Mouse (Mus musculus): ENCODE measurements around the gene Cdk5r2.
A peak's percentile ranks its signal among the peaks of the same experiment; 100 is the strongest.

The Cdk5r2 gene

DNA sequence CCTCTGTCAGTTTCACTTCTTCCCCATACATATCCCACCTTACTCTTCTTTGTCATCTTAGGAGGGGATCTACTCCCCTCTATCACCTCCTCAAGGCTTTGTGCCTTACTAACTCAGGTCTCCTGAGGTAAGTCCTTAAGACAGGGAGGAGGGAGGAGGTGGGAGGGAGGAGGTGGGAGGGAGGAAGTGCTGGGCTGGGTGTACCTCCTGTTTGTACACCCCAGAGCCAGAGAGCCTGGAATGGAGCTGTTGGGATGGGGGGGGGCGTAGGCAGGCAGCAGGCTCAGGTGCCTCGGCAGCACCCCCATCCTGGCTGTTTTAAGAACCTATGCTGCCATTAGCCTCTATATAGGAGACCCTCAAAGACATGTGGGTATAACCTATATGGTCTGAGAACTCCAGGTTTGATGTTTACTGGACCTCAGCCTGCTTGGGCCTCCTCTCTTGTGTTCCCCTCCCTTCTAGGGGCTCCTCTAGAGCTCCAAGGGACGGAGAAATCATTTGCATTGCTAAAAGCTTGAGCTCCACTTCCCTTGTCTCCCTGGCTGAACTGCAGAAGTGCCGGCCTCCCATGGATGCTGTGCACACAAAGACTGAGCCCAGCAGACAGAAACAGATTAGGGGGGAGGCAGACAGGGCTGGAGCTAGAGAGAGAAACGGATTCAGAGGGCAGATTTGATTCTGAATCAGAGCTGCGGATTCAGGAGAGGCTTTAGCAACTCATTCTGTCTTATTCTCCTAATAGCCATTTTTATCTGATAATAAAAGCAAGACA, 3.5 kb upstream of the Cdk5r2 start:
- no peak for DNase-seq (ENCODE audit: low spot score in 2 of 2)

DNA sequence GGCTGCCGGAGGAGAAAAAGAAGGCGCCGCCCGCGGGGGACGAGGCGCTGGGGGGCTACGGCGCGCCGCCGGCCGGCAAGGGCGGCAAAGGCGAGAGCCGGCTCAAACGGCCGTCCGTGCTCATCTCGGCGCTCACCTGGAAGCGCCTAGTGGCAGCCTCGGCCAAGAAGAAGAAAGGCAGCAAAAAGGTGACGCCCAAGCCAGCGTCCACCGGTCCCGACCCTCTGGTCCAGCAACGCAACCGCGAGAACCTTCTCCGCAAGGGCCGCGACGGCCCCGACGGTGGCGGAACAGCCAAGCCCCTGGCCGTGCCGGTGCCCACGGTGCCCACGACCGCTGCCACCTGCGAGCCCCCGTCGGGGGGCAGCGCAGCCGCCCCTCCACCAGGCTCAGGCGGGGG, 422 bp downstream of the Cdk5r2 start:
- no peak for DNase-seq (ENCODE audit: low spot score in 2 of 2)

DNA sequence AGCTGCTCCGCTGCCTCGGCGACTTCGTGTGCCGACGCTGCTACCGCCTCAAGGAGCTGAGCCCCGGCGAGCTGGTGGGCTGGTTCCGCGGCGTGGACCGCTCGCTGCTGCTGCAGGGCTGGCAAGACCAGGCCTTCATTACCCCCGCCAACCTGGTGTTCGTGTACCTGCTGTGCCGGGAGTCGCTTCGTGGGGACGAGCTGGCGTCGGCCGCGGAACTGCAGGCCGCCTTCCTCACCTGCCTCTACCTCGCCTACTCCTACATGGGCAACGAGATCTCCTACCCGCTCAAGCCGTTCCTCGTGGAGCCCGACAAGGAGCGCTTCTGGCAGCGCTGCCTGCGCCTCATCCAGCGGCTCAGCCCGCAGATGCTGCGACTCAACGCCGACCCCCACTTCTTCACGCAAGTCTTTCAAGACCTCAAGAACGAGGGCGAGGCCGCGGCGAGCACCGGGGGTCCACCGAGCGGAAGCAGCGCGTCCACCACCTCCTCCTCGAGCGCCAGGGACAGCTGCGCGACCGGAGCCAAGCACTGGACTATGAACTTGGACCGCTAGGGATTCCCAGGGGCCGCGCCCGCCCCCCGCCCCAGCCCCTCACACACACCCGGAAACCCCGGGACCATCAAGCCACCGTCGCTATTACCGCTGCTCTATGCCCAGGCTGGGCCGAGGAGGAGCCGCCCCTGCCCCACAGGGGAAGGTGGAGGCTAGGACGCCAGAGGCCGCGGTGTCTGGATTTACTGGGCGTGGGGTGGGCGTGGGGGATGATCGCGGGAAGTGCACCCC, 1.1 kb downstream of the Cdk5r2 start:
- no peak for DNase-seq (ENCODE audit: low spot score in 2 of 2)

DNA sequence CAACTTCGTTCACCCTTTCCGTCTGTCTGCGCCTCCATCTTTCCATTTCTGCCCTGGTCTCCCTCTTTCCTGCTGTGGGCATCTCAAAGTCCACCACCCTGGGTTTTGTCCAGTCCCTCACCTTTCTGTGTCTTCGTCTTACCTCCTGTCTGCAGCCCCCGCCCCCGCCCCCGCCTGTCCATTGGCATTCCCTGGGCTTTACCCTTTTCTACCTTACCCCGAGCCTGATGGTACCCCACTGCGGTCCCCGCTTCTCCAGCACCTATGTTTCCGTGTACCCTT, 1.6 kb downstream of the Cdk5r2 start:
- no peak for DNase-seq (ENCODE audit: low spot score in 2 of 2)

DNA sequence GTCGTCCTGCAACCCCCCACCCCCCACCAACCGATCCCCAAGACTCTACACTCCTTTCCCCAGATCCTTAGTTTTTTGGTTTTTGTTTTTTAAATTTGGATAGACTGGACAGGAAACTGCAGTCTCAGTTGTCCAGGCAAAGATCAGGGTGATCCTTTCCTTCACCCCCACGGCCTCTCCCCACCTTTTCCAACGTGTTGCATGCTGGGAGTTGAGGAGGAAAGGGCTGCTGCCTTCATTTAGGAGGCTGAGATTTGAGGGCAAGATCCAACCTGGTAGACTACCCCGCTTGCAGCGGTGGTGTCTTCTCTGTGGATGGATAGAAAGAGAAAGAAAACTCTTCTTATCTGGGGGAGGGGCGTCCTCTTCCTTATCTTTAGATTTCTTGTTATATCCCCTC, 2.1 kb downstream of the Cdk5r2 start:
- no peak for DNase-seq (ENCODE audit: low spot score in 2 of 2)

DNA sequence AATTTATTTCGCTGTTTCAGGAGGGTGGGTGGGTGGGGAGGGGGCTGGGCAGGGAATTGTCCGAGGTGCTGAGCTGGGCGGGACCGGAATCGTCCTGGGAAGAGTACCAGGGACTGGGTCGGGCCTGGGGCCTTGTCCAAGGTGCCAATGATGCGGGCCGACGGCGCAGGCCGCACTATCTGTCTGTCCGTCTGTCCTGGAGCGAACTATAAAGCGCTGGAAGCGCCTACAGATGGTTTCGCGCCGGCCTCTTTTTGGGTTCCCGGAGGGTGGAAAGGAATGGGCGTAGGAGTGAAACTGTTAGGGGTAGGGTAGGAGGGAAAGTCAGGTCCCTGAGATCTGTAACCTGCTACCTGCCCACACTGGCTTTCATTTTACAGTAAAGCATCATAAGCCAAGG, 2.5 kb downstream of the Cdk5r2 start:
- no peak for DNase-seq (ENCODE audit: low spot score in 2 of 2)

DNA sequence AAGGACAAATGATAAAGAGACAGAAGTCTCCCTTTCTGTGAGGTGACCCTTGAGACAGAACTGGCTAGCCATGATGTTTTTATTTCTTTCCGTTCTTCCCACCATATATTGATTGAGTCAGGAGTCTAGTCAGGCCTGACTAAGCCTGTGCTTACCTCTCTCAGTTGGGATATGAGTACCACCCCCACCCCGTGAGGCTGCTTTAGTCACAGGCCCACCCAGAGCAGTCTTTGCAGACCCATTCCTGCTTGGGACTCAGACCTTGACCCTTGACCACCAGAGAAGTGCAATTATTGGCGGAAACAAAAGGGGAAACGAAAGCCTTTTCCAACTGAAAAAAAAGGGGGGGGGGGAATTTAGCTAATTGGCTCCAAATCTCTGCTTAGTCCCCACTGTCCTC, 2.9 kb downstream of the Cdk5r2 start:
- no peak for DNase-seq (ENCODE audit: low spot score in 2 of 2)

DNA sequence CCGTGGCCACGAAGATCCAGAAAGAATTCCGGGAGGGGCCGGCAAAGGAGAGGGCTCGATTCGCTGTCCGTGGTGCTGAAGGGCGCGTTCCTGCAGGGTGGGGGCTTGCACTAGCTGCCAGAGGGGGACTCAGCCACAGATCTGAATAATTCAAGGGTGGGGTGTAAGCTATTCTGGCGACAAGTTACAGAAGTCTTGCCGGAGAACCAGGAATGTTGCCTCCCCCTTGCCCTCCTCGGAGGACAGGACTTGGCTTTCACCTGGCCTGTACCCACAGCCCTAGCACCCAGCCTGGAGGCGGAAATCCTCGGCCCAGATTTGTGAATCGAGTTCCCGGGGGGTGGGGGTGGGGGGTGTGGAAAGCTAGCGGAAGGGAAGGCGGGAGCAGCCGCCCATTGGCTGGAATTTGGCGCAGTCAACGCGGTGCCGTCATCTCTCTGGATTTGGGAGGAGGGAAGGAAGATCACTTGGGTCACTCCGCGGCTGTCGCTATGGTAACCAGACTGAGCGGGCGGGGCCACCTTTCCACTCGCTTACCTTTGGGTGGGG, 3.5 kb downstream of the Cdk5r2 start:
- DNase-seq (ENCODE audit: low spot score in 2 of 2) = peak in 1 of 2 experiments; percentile 13

DNA sequence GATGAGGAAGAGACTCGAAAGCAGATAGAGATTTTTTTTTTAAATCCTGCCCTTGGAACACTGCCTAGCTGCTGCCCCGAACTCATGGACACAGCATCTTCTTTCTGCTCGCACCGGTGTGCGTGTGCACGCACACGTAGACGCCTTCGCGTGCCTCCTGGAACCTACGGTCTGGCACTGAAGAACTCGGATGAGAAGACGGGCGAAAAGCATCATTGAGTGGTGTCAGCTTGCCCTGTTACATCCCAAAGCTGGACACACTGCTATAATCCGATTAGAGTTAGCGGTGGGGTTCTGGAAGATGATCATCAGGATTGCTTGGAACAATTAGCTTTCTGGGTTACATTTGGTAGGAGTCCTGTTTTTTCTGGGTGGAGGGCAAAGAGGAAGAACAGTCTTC, 4.1 kb downstream of the Cdk5r2 start:
- DNase-seq (ENCODE audit: low spot score in 2 of 2) = no peak

DNA sequence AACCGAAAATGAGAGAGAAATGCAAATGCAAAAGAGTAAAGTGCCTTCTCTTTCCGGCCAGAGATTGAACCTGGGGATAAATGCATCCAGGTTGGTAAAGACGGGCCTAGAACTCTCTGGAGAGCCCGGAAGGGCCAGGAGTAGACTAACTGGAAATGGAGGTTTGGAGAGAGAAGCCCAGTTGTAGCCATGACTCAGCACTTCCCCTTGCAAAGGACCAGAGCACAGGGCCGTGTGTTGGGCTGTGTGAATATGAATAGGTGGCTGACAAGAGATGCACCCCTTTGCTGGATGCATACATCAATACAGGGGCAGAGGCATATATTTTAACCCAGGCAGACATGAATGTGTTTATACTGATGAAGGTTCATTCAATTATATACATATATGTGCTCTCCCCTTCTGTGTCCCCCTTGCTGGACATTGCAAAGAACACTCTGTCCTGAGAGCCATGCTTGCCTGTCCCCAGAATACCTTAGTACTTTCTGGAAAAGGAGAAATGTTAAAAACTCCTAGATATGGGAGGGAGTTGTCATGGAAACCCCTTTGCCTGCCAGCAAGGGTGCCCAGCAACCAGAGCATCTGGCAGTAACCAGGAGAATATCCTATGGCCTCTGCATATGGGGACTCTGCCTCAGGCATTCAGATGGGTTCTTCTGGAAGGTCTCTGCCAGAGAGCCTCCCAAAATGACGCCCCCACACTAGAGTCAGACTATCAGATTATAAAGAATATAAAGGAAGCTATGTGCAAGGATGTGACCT, 4.7 kb downstream of the Cdk5r2 start:
- no peak for DNase-seq (ENCODE audit: low spot score in 2 of 2)

DNA sequence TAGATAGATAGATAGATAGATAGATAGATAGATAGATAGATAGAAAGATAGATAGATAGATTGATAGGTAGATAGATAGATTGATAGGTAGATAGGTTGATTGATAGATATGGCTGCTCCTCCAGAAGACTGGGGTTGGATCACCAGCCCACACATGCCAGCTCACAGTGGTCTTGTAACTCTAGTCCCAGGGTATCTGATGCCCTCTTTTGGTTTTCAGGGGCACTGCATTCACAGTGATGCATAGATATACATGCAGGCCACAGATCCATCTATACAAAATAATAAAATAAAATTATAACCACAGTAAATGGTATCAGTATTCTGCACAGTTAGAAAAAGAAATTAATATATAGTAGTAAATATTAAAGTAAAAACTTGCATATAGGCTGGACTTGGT, 7.0 kb downstream of the Cdk5r2 start:
- DNase-seq (ENCODE audit: low spot score in 2 of 2) = no peak

DNA sequence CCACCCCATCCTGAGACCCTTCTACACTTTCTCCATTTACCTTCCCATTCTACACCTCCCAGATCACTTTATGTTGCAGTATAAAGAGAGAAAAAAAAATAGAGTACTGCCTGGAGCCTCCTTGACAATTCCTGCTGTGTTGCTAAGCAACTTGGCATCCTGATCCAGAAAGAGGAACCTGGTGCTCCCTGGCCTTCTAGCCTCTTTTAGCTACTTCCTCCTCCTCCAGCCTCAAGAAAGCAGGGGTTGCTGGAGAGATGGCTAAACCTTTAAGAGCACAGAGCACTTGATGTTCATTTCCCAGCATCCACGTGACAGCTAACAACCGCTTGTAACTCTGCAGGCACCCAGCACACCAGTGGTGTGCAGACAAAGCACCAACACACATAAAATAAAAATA, 17.5 kb downstream of the Cdk5r2 start:
- DNase-seq (ENCODE audit: low spot score in 2 of 2) = no peak

DNA sequence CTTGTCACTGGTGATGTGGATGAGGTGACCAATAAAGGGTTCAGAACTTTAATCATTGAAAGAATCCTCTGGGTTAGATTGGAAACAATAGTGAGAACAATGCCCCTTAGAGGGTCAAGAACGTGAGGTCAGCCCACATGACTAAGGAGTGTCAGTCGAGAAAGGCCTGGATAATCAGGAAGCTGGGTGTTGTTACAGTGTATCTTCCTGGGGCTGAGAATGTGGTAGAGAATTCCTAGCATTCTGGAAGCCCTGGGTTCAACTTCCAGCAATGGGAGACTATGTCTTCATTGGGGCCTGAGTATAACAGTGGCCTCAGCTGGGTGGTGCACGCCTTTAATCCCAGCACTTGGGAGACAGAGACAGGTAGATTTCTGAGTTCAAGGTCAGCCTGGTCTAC, 22.5 kb downstream of the Cdk5r2 start:
- DNase-seq (ENCODE audit: low spot score in 2 of 2) = no peak

DNA sequence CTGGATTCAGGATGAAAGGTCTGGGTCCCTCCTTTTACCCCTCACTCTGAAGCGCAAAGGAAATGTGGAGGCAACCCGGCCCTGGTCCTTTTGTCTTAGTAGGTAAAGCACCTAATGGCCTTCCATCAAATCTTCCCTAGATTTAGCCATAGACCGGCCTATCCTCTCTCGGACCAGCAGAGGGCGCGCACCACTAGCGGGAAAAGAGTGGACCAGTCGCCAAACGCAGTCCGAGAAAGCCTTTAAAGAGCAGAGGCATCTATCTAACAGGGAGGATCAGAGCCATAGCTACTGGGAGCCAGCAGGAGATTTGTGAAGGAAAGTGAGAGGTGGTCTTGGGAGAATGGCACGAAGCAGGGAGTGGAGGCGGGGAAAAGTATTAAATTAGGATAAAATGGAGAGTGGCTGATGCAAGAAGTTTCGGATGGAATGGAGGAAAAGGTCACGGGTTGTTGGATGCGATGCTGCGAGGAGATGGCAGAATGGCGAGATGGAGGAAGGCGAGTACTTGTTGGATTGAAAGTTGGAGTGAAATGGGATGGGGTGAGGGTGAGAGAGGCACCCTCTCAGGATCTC, 26.1 kb downstream of the Cdk5r2 start:
- DNase-seq (ENCODE audit: low spot score in 2 of 2) = peak; percentile 28 to 43

DNA sequence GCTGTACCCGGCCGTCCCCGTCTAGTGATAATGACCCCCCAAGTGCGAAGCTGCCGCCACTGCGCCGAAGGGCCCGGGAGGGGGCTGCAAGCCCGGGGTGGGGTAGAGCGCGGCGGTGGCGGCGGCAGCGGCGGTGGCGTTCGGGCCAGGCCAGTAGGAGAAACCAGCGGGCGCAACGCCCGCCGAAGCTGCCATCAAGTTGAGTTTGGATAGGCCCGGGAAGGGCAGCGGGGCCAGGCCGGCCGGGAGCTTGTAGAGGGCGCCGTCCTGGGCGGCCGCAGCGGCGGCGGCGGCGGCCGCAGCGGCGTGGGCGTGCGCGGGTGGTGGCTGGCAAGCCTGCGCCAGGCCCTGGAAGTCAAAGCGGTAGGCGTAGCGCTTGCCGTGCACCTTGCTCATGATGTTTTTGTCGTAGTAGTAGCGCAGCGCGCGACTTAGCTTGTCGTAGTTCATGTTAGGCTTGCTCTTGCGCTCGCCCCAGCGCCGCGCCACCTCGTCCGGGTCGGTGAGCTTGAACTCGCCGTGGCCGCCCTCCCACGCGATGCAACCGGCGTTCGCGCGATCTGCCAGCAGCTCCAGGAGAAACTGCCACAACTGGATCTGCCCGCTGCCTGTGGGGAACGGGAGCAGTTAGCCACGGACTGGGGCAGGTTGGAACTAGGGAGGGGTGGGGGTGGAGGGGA, 27.5 kb downstream of the Cdk5r2 start:
- DNase-seq (ENCODE audit: low spot score in 2 of 2) = no peak

DNA sequence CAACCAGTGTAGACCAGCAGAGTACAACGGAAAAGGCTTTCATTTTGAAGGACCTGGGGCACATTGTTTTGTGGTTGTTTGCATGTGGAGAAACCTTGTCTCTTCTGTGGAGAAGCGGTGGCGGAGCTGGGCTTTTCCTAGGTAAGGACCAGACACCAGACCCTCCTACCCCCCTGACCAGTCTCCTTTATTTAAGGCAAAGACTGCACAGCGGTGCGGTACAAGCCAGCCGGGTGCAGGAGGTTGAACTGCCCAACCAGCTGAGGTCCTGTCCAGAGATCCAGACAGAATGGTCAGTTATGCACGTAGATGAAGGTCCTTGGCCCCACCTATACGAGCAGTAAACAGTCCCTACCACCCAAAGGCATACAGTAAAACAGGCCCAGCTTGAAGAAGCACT, 28.1 kb downstream of the Cdk5r2 start:
- no peak for DNase-seq (ENCODE audit: low spot score in 2 of 2)

DNA sequence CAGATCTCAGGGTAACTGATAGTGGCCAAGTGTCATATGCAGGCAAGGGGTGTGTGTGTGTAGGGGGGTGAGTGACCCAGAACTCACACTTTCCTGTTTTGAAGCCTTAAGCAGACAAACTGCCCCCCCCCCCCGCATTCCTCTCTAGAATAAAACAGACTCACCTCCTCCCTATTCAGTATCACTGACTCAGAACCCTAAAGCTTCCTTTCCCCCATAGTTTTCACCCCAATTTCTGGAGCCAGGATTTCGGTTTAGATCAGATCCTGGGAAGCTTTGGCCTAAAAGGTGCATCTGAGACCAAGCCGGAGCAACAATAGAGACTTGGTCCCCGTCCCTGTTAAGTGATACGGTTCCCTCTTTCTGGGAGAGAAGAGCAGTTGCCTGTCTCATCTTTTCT, 28.7 kb downstream of the Cdk5r2 start:
- no peak for DNase-seq (ENCODE audit: low spot score in 2 of 2)

DNA sequence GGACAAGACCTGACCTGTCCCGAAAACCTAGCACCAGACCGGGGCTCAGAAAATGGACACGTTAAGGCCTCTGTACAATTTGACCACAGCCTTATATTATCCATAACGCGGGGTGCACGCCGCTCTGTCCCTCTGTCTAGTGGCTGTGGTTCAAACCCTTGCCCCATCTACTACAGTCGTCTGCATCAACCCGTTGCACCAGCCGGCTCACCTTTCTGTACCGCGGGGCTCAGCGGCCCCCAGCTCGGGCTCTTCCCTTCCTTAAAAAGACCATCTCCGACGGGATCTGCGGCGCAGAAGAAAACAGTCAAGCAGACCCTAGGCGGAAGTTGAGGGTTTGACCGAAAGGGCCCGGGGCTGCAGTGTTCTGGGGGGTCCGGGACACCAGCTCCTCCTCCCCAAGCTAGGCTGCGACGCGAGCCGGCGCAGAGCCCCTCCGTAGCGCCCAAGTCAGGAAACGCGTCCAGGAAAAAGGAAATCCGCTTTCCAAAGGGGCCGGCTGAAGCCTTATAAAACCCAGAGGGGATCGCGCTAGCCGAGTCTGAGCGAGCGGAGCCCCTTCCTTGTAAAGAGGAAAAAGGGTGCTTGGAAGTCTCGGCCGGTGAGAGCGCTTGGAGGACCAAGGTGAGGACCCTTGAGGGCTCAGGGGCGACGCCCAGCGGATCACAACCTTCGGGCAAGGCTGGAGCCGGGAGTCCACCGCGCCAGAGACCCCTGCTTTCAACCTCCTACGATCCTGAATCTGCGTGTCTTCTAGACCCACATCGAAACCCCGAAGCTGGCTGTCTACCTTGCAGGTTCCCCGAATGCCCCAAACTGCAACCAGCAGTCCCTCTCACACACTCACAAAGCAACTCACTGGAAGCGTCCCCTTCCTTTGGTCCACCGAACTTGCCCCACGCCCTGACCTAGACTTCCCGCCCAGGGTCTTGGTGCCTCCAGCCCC, 29.7 kb downstream of the Cdk5r2 start:
- no peak for DNase-seq (ENCODE audit: low spot score in 2 of 2)

DNA sequence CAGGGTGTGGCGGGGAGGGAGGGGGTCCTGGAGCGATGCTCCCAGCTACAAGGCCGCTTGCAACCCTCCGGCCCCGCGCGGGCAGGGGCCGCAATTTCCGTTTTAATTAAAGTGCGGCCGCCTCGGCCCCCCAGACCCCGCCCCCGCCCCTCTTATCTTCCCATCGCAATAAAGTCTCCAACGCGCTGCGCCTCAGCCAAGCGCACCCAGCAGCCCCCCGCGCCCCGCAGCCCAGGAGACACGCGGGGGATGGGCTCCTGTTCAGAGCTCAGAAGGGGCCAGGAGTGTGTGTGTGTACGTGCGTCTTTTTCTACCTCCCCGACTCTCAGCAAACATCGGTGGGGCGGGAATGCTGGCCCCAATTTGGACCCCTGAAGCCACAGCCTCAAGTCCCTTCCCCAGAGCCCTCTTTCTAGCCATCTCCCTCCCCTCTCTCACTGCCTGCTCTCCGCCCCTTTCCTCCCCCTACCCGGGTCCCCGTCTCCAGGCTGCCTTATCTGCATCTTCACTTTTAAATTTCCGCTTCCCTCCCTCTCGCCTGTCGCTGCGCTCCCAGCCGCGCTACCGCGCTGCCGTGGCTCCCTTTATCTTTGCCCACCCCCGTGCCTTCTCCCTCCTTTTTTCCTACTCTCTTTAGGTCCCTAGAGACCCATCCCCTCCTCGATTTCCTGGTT, 30.8 kb downstream of the Cdk5r2 start, which contains the start of gene Fev:
Fev (minus strand) TSS at position 51 of the 674 bp plus-strand sequence.
- DNase-seq (ENCODE audit: low spot score in 2 of 2) = no peak

DNA sequence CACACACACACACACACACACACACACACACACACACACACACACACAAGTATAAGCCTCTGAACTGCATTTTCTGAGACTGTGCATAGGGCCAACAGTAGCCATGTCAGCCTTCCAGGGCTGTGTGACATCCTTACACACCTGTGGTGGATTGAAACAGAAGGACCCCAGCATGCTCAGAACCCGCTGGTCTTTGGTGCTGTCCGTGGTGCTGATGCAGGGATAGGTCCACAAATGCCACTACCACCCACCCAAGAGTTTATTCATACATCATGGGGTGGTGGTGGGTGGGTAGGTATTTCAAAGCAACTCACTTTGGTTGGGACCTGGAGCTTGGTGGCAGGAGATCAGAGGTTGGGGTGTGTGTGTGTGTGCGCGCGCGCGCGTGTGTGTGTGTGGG, 36.8 kb downstream of the Cdk5r2 start:
- DNase-seq (ENCODE audit: low spot score in 2 of 2) = no peak

Measured in heart, adult 9 months (tissue).